ENCODE assay signal across 28 mouse cellular contexts in the genomic region with DNA sequence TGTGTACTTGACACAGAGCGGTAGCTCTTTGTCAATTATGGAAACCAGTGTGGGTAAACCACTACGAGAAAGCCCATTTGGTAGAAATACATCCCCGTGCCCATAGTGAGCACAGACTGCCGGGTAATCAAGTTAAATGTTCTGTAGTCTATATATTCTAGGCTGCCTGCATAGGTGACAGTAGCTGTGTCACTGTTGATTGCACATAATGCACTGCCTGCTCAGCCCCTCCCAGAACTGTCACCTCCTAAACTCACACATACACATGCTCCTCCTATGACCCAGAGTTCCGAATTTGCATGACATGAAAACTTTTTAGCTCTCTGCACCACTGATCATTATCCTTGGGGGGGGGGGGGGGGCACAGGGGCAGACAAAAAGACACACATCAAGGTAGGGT.
DNase-seq lines count a peak whose midpoint lies in the region; ATAC-seq and TF ChIP-seq lines count a peak whose summit lies in the region.
"Had no signal": no experiment of that assay in that cellular context is flagged by ENCODE, and none has a peak within 500 bp of the region (broad histone marks: within the 10 kb centered on the region; RNA-seq: fewer than 3 reads in every experiment).

No protein-coding gene starts in this region.

- ATAC-seq in hindbrain, embryonic 14.5 days (ENCODE audit: low FRiP score): 0 out of 2 replicates have a peak, but pooled peaks have one; percentile 10
- 0 out of 2 replicates have a peak, but pooled peaks have one; percentile 38 for ATAC-seq in midbrain, embryonic 13.5 days
- ATAC-seq in midbrain, embryonic 14.5 days (ENCODE audit: low FRiP score, low TSS enrichment): no peak; the same call in 1 of the 2 replicates
- ATAC-seq: intestine, postnatal 0 days had no signal

- H3K4me1 ChIP-seq in hindbrain, embryonic 14.5 days (replicated peaks; ENCODE audit: control insufficient read depth, insufficient read depth, low read length): peaks cover 30% of the 10 kb centered on the region
- H3K4me1 ChIP-seq in hindbrain, embryonic 10.5 days (replicated peaks): peaks cover 45% of the 10 kb centered on the region
- peaks cover 55% of the 10 kb centered on the region for H3K4me1 ChIP-seq in midbrain, embryonic 13.5 days (replicated peaks)
- peaks cover 24% of the 10 kb centered on the region for H3K4me1 ChIP-seq in midbrain, embryonic 14.5 days (ENCODE audit: control insufficient read depth, insufficient read depth, low read length)
- H3K4me1 ChIP-seq in olfactory bulb, adult 2 months (ENCODE audit: control insufficient read depth, insufficient read depth, low read length): peaks cover 16% of the 10 kb centered on the region
- H3K4me1 ChIP-seq: liver, embryonic 13.5 days had no signal

- no peak overlapping the region for H3K9ac ChIP-seq in hindbrain, embryonic 14.5 days
- no peak overlapping the region for H3K9ac ChIP-seq in midbrain, embryonic 13.5 days (replicated peaks)
- H3K9ac ChIP-seq in midbrain, embryonic 14.5 days (replicated peaks; ENCODE audit: low read length): no peak overlapping the region
- H3K9ac ChIP-seq: embryonic facial prominence, embryonic 13.5 days; heart, embryonic 13.5 days; hindbrain, embryonic 12.5 days; limb, embryonic 15.5 days; liver, embryonic 13.5 days; lung, embryonic 14.5 days; midbrain, embryonic 12.5 days had no signal

- H3K36me3 ChIP-seq in hindbrain, embryonic 14.5 days (replicated peaks; ENCODE audit: control insufficient read depth, insufficient read depth): peaks cover 23% of the 10 kb centered on the region
- H3K36me3 ChIP-seq in hindbrain, embryonic 10.5 days: peaks cover 64% of the 10 kb centered on the region
- no peaks in the 10 kb centered on the region for H3K36me3 ChIP-seq in midbrain, embryonic 13.5 days
- H3K36me3 ChIP-seq in midbrain, embryonic 14.5 days (ENCODE audit: control insufficient read depth, insufficient read depth, low read length): no peaks in the 10 kb centered on the region
- H3K36me3 ChIP-seq: limb, embryonic 15.5 days; liver, embryonic 13.5 days had no signal

- H3K27ac ChIP-seq in hindbrain, embryonic 14.5 days: no peak overlapping the region
- no peak overlapping the region for H3K27ac ChIP-seq in hindbrain, embryonic 10.5 days
- no peak overlapping the region for H3K27ac ChIP-seq in midbrain, embryonic 13.5 days
- no peak overlapping the region for H3K27ac ChIP-seq in midbrain, embryonic 14.5 days (replicated peaks; ENCODE audit: low read depth, low read length)
- H3K27ac ChIP-seq in olfactory bulb, adult 2 months (ENCODE audit: insufficient read depth, low read depth, low read length): peak overlapping the region; percentile 25; the same call in 1 of the 2 replicates
- H3K27ac ChIP-seq: embryonic facial prominence, embryonic 13.5 days; heart, embryonic 13.5 days; limb, embryonic 10.5 days; limb, embryonic 15.5 days; liver, embryonic 13.5 days had no signal

- H3K27me3 ChIP-seq in hindbrain, embryonic 14.5 days (ENCODE audit: control insufficient read depth, insufficient read depth, low read length): no peaks in the 10 kb centered on the region
- no peaks in the 10 kb centered on the region; the same call in 1 of the 2 replicates for H3K27me3 ChIP-seq in hindbrain, embryonic 10.5 days (ENCODE audit: insufficient read depth, poor library complexity, severe bottlenecking)
- peaks cover 28% of the 10 kb centered on the region for H3K27me3 ChIP-seq in midbrain, embryonic 13.5 days
- no peaks in the 10 kb centered on the region for H3K27me3 ChIP-seq in midbrain, embryonic 14.5 days (ENCODE audit: control insufficient read depth, insufficient read depth, low read length)
- H3K27me3 ChIP-seq: heart, embryonic 13.5 days; hindbrain, embryonic 12.5 days; limb, embryonic 15.5 days; liver, embryonic 13.5 days had no signal

- DNase-seq in hindbrain, embryonic 14.5 days (ENCODE audit: low spot score): no peak
- DNase-seq in hindbrain, embryonic 10.5 days (ENCODE audit: low spot score): no peak
- DNase-seq in midbrain, embryonic 14.5 days: no peak
- DNase-seq in retina, postnatal 1 day: peak; percentile 33
- no peak for DNase-seq in retina, embryonic 14.5 days (ENCODE audit: low spot score)
- DNase-seq in heart, postnatal 25 days (ENCODE audit: low spot score): no peak
- DNase-seq: adrenal gland, postnatal 25 days; B cell, adult 2 months; cerebellum, adult 11-12 months; cerebellum, postnatal 10 days; gastrocnemius, postnatal 10 days; heart, postnatal 10 days; kidney, postnatal 14 days; layer of hippocampus, adult 9-11 months; liver, embryonic 13.5 days; spleen, adult 18-20 months; thymus, postnatal 14 days had no signal

- no peak overlapping the region for H3K4me2 ChIP-seq in hindbrain, embryonic 14.5 days (replicated peaks)
- no peak overlapping the region for H3K4me2 ChIP-seq in midbrain, embryonic 13.5 days (replicated peaks)
- H3K4me2 ChIP-seq in midbrain, embryonic 14.5 days (ENCODE audit: low read length): no peak overlapping the region
- H3K4me2 ChIP-seq: embryonic facial prominence, embryonic 13.5 days; heart, embryonic 13.5 days; hindbrain, embryonic 12.5 days; limb, embryonic 15.5 days; liver, embryonic 13.5 days; lung, embryonic 14.5 days; midbrain, embryonic 12.5 days had no signal

- TF ChIP-seq CTCF in olfactory bulb, adult 2 months (IDR thresholded peaks at IDR 0.05; ENCODE audit: insufficient read depth, low read depth, low read length): no peak

- H3K9me3 ChIP-seq in hindbrain, embryonic 14.5 days (ENCODE audit: control insufficient read depth, low read length): no peaks in the 10 kb centered on the region
- no peaks in the 10 kb centered on the region for H3K9me3 ChIP-seq in hindbrain, embryonic 10.5 days
- no peaks in the 10 kb centered on the region for H3K9me3 ChIP-seq in midbrain, embryonic 13.5 days
- H3K9me3 ChIP-seq in midbrain, embryonic 14.5 days (ENCODE audit: control insufficient read depth, low read length): no peaks in the 10 kb centered on the region
- H3K9me3 ChIP-seq: embryonic facial prominence, embryonic 13.5 days; heart, embryonic 13.5 days; hindbrain, embryonic 12.5 days; limb, embryonic 10.5 days; limb, embryonic 15.5 days; liver, embryonic 13.5 days; midbrain, embryonic 12.5 days had no signal

- intact Hi-C loops in heart, postnatal 25 days (cut with DNase I): no loop called here

- no peak for TF ChIP-seq POLR2A in olfactory bulb, adult 2 months (IDR thresholded peaks at IDR 0.05; ENCODE audit: insufficient read depth, low read depth, low read length)

- WGBS in hindbrain, embryonic 14.5 days: 66% methylated on average over 5 of the region's 5 CpGs
- 87% methylated on average over 5 of the region's 5 CpGs for WGBS in hindbrain, embryonic 10.5 days
- 73% methylated on average over 5 of the region's 5 CpGs for WGBS in midbrain, embryonic 13.5 days
- 77% methylated on average over 5 of the region's 5 CpGs for WGBS in midbrain, embryonic 14.5 days
- 21% methylated on average over 5 of the region's 5 CpGs for WGBS in olfactory bulb, adult 2 months

- no peak overlapping the region for H3K4me3 ChIP-seq in hindbrain, embryonic 14.5 days (replicated peaks; ENCODE audit: low read length)
- no peak overlapping the region for H3K4me3 ChIP-seq in hindbrain, embryonic 10.5 days
- no peak overlapping the region for H3K4me3 ChIP-seq in midbrain, embryonic 13.5 days (replicated peaks)
- H3K4me3 ChIP-seq in midbrain, embryonic 14.5 days (replicated peaks; ENCODE audit: low read depth, low read length): no peak overlapping the region
- H3K4me3 ChIP-seq in olfactory bulb, adult 2 months (ENCODE audit: insufficient read depth, low read depth, low read length): no peak overlapping the region
- H3K4me3 ChIP-seq: embryonic facial prominence, embryonic 13.5 days; heart, embryonic 13.5 days; hindbrain, embryonic 12.5 days; limb, embryonic 10.5 days; limb, embryonic 15.5 days; liver, embryonic 13.5 days; midbrain, embryonic 12.5 days; myocyte had no signal
